Mouse (Mus musculus): ENCODE results near the gene Lrrtm4.

Gene Lrrtm4

GRCm38 (mm10) chr6:80018765-80019164, at the start of gene Lrrtm4:
Lrrtm4 (plus strand) TSS chr6:80018877.
- in situ Hi-C loops (cut with MboI): no loop called here

GRCm38 (mm10) chr6:80019189-80019860, 648 bp downstream of the Lrrtm4 start:
- in situ Hi-C loops (cut with MboI): no loop called here

DNA sequence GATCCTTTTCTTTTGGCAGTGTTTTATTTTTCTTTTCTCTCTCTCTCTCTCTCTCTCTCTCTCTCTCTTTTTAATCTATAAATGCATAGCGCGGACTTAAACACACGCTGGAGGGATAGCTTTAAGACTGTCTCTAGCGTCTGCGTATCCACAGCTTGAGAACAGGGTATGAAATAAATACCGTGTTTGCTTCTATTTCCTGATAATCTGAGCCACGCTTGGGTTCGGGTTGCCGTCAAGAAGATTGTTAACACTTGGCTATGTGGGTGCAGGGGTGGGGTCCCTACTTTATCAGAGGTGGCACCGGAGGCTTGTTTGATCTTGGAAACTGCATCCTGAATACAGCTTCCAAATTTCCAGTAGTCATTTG, 1.2 kb downstream of the Lrrtm4 start:
- in situ Hi-C loops (cut with MboI): no loop called here

DNA sequence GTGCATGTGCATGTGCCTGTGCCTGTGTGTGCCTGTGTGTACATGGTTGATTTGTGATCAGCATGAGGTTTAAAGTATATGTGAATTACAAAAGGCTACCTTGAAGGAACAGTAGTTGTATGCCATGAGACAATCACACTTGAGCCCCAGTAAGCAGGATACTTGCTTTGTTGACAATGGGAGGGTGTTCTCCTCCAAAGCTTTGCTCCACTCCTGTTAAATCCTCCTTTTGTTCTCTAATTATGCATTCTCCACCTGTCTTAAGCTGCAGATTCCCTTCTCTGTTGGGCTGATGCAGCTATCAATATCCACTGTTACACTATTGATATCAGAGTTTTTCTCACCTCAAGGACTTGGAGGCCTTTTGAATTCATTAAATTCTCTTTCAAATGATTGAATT, 38.2 kb downstream of the Lrrtm4 start:
- in situ Hi-C loops (cut with MboI): no loop called here

- in situ Hi-C loops (cut with MboI): no loop called here
These were observed 59.3 kb downstream of the Lrrtm4 start for GRCm38 (mm10) chr6:80078001-80078400.

DNA sequence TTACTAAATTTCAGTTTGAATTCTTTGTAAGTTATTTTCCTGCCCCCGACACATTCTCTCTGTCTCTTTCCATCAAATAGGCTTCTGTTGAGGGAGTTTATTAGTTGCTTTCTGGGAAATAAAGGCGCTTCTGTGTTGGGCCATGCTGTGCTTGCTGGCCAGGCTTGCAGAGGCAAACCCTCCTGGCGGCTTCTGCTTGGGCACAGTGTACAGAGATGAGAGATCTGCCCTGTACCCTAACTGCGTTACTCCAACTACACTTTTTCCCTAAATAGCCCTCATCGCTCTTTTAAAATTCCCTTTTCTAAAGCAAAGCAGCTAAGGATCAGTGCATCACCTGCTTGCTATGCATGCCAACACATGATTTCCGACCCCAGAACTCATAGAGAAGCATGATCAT, 60.6 kb downstream of the Lrrtm4 start:
- in situ Hi-C loops (cut with MboI): no loop called here

DNA sequence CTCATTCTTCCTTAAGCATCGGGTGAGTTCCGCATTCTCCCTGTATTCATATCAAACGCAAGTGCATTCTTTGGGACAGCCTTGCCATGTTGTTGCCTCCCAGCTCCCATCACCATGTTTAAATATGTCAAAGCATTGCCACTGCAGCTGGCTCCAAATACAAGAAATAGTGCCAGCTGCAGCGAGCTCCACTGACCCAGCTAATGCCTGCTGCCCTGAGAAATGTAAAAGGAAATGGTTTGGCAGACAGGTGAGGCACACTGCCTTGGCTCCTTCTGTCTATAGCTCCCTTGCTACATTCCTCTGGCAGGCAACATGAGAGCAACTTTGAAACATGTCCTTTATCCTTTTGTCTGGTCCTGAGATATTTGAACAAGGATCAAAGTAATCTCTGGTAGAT, 76.2 kb downstream of the Lrrtm4 start:
- in situ Hi-C loops (cut with MboI): no loop called here

- in situ Hi-C loops (cut with MboI): no loop called here
These were observed 86.7 kb downstream of the Lrrtm4 start for GRCm38 (mm10) chr6:80105343-80105742.

- in situ Hi-C loops (cut with MboI): no loop called here
These were observed 87.2 kb downstream of the Lrrtm4 start for GRCm38 (mm10) chr6:80105843-80106242.

DNA sequence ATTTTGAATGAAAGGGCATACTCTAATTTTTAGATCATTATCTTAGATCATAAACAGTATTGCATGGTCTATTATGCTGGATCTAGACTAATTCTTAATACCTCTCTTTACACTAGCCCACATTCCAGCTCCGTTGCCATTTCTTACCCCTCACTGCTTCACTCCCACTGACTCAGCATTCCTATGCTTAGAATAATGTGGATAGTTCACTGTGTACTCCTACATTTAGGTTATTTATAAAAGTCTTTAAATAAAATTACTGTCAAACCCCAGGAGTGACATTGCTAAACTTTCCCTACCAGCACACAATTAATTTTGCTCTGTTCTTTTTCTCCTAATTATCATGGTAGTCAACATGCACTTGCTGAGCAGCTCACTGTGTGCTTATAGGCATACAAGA, 107.7 kb downstream of the Lrrtm4 start:
- in situ Hi-C loops (cut with MboI): no loop called here

DNA sequence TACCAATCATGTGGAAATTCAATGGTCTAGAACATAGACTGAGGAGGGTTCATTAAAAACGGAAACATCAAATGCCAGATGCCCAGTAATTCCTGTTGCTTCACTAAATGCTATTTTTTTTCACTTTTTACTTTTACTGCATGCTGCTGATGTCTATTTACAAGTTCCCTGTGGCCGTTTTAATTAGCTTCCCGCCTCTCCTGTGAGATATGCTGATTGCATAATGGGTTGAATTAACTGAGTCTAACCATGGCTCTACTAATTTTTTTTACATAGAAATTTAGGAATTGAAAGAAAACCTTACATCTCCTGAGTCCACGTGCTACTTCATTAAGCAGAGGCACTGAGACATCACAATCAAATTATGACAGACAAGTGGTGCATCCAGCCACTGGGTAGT, 143.9 kb downstream of the Lrrtm4 start:
- in situ Hi-C loops (cut with MboI): no loop called here

GRCm38 (mm10) chr6:80181916-80182315, 163.2 kb downstream of the Lrrtm4 start:
- in situ Hi-C loops (cut with MboI): no loop called here

DNA sequence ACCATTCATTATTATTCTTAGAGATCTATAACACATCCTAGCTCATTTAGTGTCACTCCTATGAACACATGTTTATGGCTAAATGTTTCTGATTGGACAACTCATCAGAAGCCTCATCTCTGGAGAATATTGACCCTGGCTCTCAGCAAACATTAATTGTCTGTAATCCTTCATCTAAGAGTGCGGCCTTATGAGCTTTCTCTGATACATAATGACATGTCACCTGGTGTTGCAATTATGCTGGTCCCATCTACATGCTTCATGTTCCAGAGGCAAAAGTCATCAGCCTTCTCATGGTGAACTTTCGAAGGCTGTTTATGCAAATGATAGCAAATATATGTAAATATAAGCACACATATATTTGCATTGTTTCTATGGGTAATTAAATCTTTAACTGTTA, 163.7 kb downstream of the Lrrtm4 start:
- in situ Hi-C loops (cut with MboI): no loop called here

GRCm38 (mm10) chr6:80185489-80186113, 166.9 kb downstream of the Lrrtm4 start:
- in situ Hi-C loops (cut with MboI): no loop called here

GRCm38 (mm10) chr6:80186791-80187190, 168.1 kb downstream of the Lrrtm4 start:
- in situ Hi-C loops (cut with MboI): no loop called here

DNA sequence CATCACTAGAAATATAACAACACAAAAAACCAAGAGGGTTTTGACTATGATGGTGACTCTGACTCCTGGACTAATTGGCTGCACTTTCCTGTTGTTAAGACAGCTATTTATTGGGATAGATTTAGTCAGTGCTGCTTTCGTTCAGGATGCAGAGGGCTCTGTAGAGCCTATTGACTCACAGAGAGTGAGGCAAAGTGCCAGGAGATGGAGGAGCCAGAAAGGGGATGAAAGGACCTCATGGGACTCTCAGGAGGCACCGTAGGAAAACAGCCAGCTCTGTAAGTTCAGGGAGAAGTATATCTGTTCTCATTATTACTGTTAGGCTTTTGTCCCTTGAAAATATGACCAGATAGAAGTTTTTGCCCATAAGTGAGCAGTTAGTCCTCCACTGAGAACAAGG, 190.8 kb downstream of the Lrrtm4 start:
- in situ Hi-C loops (cut with MboI): no loop called here

GRCm38 (mm10) chr6:80210281-80210680, 191.6 kb downstream of the Lrrtm4 start:
- in situ Hi-C loops (cut with MboI): no loop called here

DNA sequence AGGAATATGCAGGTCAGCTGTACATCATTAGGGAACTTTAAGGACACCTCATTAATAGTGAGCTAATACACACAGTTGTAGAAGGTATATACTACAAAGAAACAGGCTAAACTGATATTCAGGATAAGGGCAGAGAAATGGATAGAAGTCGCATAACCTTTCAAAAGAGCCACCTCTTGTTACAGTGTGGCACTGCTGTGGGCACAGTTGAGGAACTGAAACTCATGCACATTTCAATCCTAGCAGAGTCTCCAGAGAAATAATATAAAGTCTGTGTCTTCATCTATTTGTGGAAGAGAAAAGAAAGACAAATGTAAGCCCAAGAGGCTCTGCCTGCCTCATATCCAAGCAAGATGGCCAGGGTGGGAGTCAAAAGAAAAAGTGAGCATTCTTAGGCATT, 242.9 kb downstream of the Lrrtm4 start:
- in situ Hi-C loops (cut with MboI): no loop called here

GRCm38 (mm10) chr6:80263972-80264371, 245.3 kb downstream of the Lrrtm4 start:
- in situ Hi-C loops (cut with MboI): no loop called here

- in situ Hi-C loops (cut with MboI): no loop called here
These were observed 245.9 kb downstream of the Lrrtm4 start for GRCm38 (mm10) chr6:80264584-80264983.

GRCm38 (mm10) chr6:80265746-80266145, 247.1 kb downstream of the Lrrtm4 start:
- in situ Hi-C loops (cut with MboI): no loop called here

DNA sequence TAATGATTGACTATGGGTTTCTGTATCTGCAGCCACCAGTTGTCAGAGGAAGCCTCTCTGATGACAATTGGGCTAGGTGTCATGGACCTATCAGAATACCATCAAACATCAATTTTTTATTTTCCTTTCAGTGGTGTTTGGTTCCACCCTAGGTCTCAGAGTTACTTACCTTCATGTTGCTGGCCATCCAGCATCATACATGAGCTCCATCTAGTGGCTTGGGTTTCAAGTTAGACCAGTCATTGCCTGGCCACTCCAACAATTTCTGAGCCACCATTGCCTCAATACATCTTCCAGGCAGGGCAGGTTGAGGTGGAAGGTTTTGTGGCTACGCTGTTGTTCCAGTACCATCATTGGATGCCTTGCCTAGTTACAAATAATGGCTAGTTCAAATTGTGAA, 268.3 kb downstream of the Lrrtm4 start:
- in situ Hi-C loops (cut with MboI): no loop called here

DNA sequence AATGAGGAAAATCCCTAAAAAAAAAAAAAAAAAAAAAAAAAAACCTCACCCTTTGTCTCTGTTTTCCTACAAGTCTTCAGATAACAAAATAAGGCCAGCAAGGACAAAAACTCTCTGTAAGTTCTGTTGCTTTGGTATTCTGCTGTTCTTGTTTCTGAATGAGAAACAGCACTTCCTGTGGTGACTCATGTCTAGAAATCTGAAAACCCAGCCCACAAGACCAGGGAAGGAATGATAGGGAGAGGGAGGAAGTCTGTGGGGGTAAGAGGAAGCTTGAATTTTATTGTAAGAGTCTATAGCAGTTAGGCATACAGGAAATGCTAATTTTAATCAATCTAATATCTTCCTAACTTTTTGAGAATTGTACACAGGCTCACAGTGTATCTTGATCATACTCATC, 283.2 kb downstream of the Lrrtm4 start:
- in situ Hi-C loops (cut with MboI): no loop called here

DNA sequence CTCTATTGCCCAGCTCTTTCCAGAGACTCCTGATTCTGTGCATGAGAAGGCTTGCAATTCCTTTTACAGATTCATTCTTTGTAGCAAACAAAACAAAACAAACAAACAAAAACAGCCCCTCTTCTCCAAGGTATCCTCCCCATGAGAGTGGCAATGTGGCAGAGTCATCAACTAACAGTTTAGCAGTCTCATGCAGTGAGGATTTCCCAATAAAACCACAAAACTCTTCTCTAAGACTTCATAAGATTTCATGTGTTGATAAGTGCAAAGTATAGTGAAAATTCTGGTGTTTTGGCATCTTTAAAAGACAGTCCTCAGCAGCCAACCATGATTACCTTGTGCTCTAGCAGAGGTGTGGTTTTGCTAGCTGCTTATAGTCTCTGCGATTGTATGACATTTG, 284.9 kb downstream of the Lrrtm4 start:
- in situ Hi-C loops (cut with MboI): no loop called here

Data from mature B cell (primary cell).